Mouse (Mus musculus) intestine, postnatal 0 days (tissue): ENCODE data around the gene Rap1gds1. TPM values are rescaled to one million over a fixed set of nuclear protein-coding genes. Genes with fewer than 3 reads are reported as not detected.

ENCODE experiments used
- ATAC-seq: fragments of 200-750 bp; cut with Nextera tagmentation; 2 replicates; pipeline ENCODE4 v1.8.0; 2017; ENCODE audit warnings: mild to moderate bottlenecking, moderate TSS enrichment, moderate library complexity
- H3K27ac ChIP-seq: fragments of 300-500 bp; sonication (generic); 2 replicates; pipeline ENCODE4 v1.5.1; 2014; ENCODE audit warnings: mild to moderate bottlenecking, low read depth, low read length, moderate library complexity
- H3K27me3 ChIP-seq: fragments of 300-500 bp; sonication (generic); replicated peaks from 2 replicates; pipeline ENCODE4 v1.6.1; 2014; ENCODE audit warnings: low read length, mixed read lengths; ENCODE audit not compliant: control insufficient read depth, insufficient read depth
- H3K36me3 ChIP-seq: fragments of 300-500 bp; sonication (generic); 2 replicates; pipeline ENCODE4 v1.6.1; 2014; ENCODE audit warnings: mild to moderate bottlenecking, moderate library complexity; ENCODE audit not compliant: control insufficient read depth, insufficient read depth
- H3K4me1 ChIP-seq: fragments of 300-500 bp; sonication (generic); replicated peaks from 2 replicates; pipeline ENCODE4 v1.6.1; 2014; ENCODE audit warnings: antibody characterized with exemption, low read length, mixed read lengths; ENCODE audit not compliant: control insufficient read depth, insufficient read depth
- H3K4me2 ChIP-seq: fragments of 300-500 bp; sonication (generic); replicated peaks from 2 replicates; pipeline ENCODE4 v1.6.1; 2014; ENCODE audit warnings: low read depth, mild to moderate bottlenecking, moderate library complexity
- H3K4me3 ChIP-seq: fragments of 300-500 bp; sonication (generic); 2 replicates; pipeline ENCODE4 v1.5.1; 2014; ENCODE audit warnings: low read depth, low read length
- H3K9ac ChIP-seq: fragments of 300-500 bp; sonication (generic); 2 replicates; pipeline ENCODE4 v1.6.1; 2014; ENCODE audit warnings: mild to moderate bottlenecking, low read depth, low read length
- H3K9me3 ChIP-seq: fragments of 300-500 bp; sonication (generic); 2 replicates; pipeline ENCODE4 v1.6.1; 2016; ENCODE audit warnings: mixed run types; ENCODE audit not compliant: control insufficient read depth
- CTCF ChIP-seq: sonication (generic); IDR thresholded peaks from 2 replicates; pipeline ENCODE4 v1.5.1; 2016; ENCODE audit warnings: low read depth, mild to moderate bottlenecking, control low read depth, antibody characterized with exemption, moderate library complexity
- WGBS: fragments of 180-500 bp; shearing (Covaris S2); extraction: QIAGEN DNeasy Blood & Tissue Kit; methylation state at CpG from one replicate; pipeline ENCODE4 v1.1.7; 2014; 5-methylcytosine and 5-hydroxymethylcytosine counted together
- polyA plus RNA-seq: library from polyadenylated mRNA; unstranded; fragments of >200 nt; fragmentation: Nextera tagmentation; extraction: Ambion mirVana; gene quantifications from 2 replicates; pipeline ENCODE4 v1.2.1, GENCODE M21; 2015

The Rap1gds1 gene
- polyA plus RNA-seq, 1 experiment from 2014 or later: 17.9 TPM

- H3K9me3 ChIP-seq: no peaks in the 10 kb centered on the region
- no peak overlapping the region for H3K27ac ChIP-seq
- H3K4me2 ChIP-seq: no peak overlapping the region
- no peaks in the 10 kb centered on the region for H3K27me3 ChIP-seq
- H3K4me1 ChIP-seq: no peaks in the 10 kb centered on the region
- peaks cover 48% of the 10 kb centered on the region for H3K36me3 ChIP-seq
- WGBS: 75% methylated on average over 9 of the region's 9 CpGs
- no peak overlapping the region for H3K9ac ChIP-seq
- ATAC-seq: no peak
- TF ChIP-seq CTCF: no peak
- H3K4me3 ChIP-seq: no peak overlapping the region
Observed at GRCm38 (mm10) chr3:138941604-138942003, 133.4 kb downstream of the Rap1gds1 start.

- no peaks in the 10 kb centered on the region for H3K4me1 ChIP-seq
- no peak overlapping the region for H3K9ac ChIP-seq
- peaks cover 41% of the 10 kb centered on the region for H3K36me3 ChIP-seq
- H3K9me3 ChIP-seq: no peaks in the 10 kb centered on the region
- H3K27me3 ChIP-seq: no peaks in the 10 kb centered on the region
- whole genome bisulfite sequencing: 96% methylated on average over 10 of the region's 10 CpGs
- no peak overlapping the region for H3K4me3 ChIP-seq
- ATAC-seq: no peak
- no peak overlapping the region for H3K4me2 ChIP-seq
- TF ChIP-seq CTCF: no peak
- no peak overlapping the region for H3K27ac ChIP-seq
Observed at GRCm38 (mm10) chr3:138937241-138937640, 137.8 kb downstream of the Rap1gds1 start.

- Histone ChIP-seq H3K4me1 (no peaks in the 10 kb centered on the region), H3K9ac (no peak overlapping the region), H3K4me3 (no peak overlapping the region), H3K4me2 (no peak overlapping the region), H3K27ac (no peak overlapping the region), H3K9me3 (no peaks in the 10 kb centered on the region), H3K36me3 (peaks cover 36% of the 10 kb centered on the region), H3K27me3 (no peaks in the 10 kb centered on the region)
- 76% methylated on average over 8 of the region's 8 CpGs for WGBS
- TF ChIP-seq CTCF: no peak
- ATAC-seq: no peak
Observed at GRCm38 (mm10) chr3:138936780-138937179, 138.2 kb downstream of the Rap1gds1 start.

- 95% methylated on average over 4 of the region's 4 CpGs for WGBS
- H3K27me3 ChIP-seq: no peaks in the 10 kb centered on the region
- H3K36me3 ChIP-seq: peaks cover 27% of the 10 kb centered on the region
- no peak overlapping the region for H3K9ac ChIP-seq
- TF ChIP-seq CTCF: no peak
- no peak overlapping the region for H3K4me2 ChIP-seq
- H3K27ac ChIP-seq: no peak overlapping the region
- ATAC-seq: no peak
- no peak overlapping the region for H3K4me3 ChIP-seq
- H3K4me1 ChIP-seq: no peaks in the 10 kb centered on the region
- H3K9me3 ChIP-seq: no peaks in the 10 kb centered on the region
Observed at GRCm38 (mm10) chr3:138927437-138927836, 147.6 kb downstream of the Rap1gds1 start.

GRCm38 (mm10) chr3:138926161-138926560 lies 148.8 kb downstream of the Rap1gds1 start:
- Histone ChIP-seq H3K9ac (no peak overlapping the region), H3K36me3 (peaks cover 27% of the 10 kb centered on the region), H3K4me3 (no peak overlapping the region), H3K9me3 (no peaks in the 10 kb centered on the region), H3K4me2 (no peak overlapping the region), H3K4me1 (no peaks in the 10 kb centered on the region), H3K27me3 (no peaks in the 10 kb centered on the region), H3K27ac (no peak overlapping the region)
- 90% methylated on average over 8 of the region's 8 CpGs for WGBS
- no peak for TF ChIP-seq CTCF
- no peak for ATAC-seq

GRCm38 (mm10) chr3:138918241-138918640 lies 156.8 kb downstream of the Rap1gds1 start:
- no peak overlapping the region for H3K4me2 ChIP-seq
- no peak overlapping the region for H3K27ac ChIP-seq
- H3K27me3 ChIP-seq: no peaks in the 10 kb centered on the region
- no peak for TF ChIP-seq CTCF
- no peaks in the 10 kb centered on the region for H3K4me1 ChIP-seq
- H3K9me3 ChIP-seq: no peaks in the 10 kb centered on the region
- no peak overlapping the region for H3K4me3 ChIP-seq
- H3K9ac ChIP-seq: no peak overlapping the region
- 84% methylated on average over 4 of the region's 4 CpGs for WGBS
- H3K36me3 ChIP-seq: no peaks in the 10 kb centered on the region
- no peak for ATAC-seq

GRCm38 (mm10) chr3:138917016-138917415 lies 158.0 kb downstream of the Rap1gds1 start:
- Histone ChIP-seq H3K4me1 (no peaks in the 10 kb centered on the region), H3K9me3 (no peaks in the 10 kb centered on the region), H3K27ac (no peak overlapping the region), H3K27me3 (no peaks in the 10 kb centered on the region), H3K4me2 (no peak overlapping the region), H3K9ac (no peak overlapping the region), H3K36me3 (no peaks in the 10 kb centered on the region), H3K4me3 (no peak overlapping the region)
- TF ChIP-seq CTCF: no peak
- 82% methylated on average over 4 of the region's 4 CpGs for WGBS
- 0 out of 2 replicates have a peak, but pooled peaks have one; percentile 2 for ATAC-seq
